Mouse (Mus musculus): ENCODE results near the gene Alkal2.

The Alkal2 gene

GRCm38 (mm10) chr12:30883986-30884621 is at the start of gene Alkal2:
Gene Alkal2 (plus strand): TSS chr12:30884322.
- no peak for DNase-seq

- no peak for DNase-seq
These were observed 35.6 kb upstream of the Alkal2 start for GRCm38 (mm10) chr12:30848521-30848920.

GRCm38 (mm10) chr12:30850902-30851301 is 33.2 kb upstream of the Alkal2 start:
- peak; percentile 33 to 51 for DNase-seq

GRCm38 (mm10) chr12:30851871-30852270 is 32.3 kb upstream of the Alkal2 start:
- peak; percentile 17 to 33 for DNase-seq

GRCm38 (mm10) chr12:30855442-30856159 is 28.5 kb upstream of the Alkal2 start:
- DNase-seq, result no peak

GRCm38 (mm10) chr12:30856172-30856571 is 27.9 kb upstream of the Alkal2 start:
- DNase-seq, result no peak

- no peak for DNase-seq
These were observed 19.8 kb upstream of the Alkal2 start for GRCm38 (mm10) chr12:30864347-30864746.

GRCm38 (mm10) chr12:30865781-30866180 is 18.3 kb upstream of the Alkal2 start:
- no peak for DNase-seq

GRCm38 (mm10) chr12:30879447-30879846 is 4.7 kb upstream of the Alkal2 start:
- no peak for DNase-seq

- DNase-seq, result no peak
These were observed 533 bp upstream of the Alkal2 start for GRCm38 (mm10) chr12:30883592-30883985.

GRCm38 (mm10) chr12:30884622-30885230 is 604 bp downstream of the Alkal2 start:
- DNase-seq, result no peak

GRCm38 (mm10) chr12:30885891-30886290 is 1.8 kb downstream of the Alkal2 start:
- no peak for DNase-seq

GRCm38 (mm10) chr12:30888003-30888402 is 3.9 kb downstream of the Alkal2 start:
- DNase-seq, result no peak

- peak; percentile 53 to 64 for DNase-seq
These were observed 5.9 kb downstream of the Alkal2 start for GRCm38 (mm10) chr12:30890067-30890466.

- DNase-seq, result no peak
These were observed 7.3 kb downstream of the Alkal2 start for GRCm38 (mm10) chr12:30891438-30891837.

GRCm38 (mm10) chr12:30897039-30897438 is 12.9 kb downstream of the Alkal2 start:
- no peak for DNase-seq

- no peak for DNase-seq
These were observed 24.5 kb downstream of the Alkal2 start for GRCm38 (mm10) chr12:30908658-30909057.

GRCm38 (mm10) chr12:30909881-30910280 is 25.8 kb downstream of the Alkal2 start:
- no peak for DNase-seq

- peak in 1 of 2 experiments; percentile 12 for DNase-seq
These were observed 26.7 kb downstream of the Alkal2 start for GRCm38 (mm10) chr12:30910860-30911259.

- DNase-seq, result peak; percentile 97 to 98
These were observed 27.3 kb downstream of the Alkal2 start, which contains the start of the genes Acp1 and Sh3yl1 for GRCm38 (mm10) chr12:30911261-30912047. Gene Acp1 (minus strand): TSS chr12:30911589. Gene Sh3yl1 (plus strand): TSS chr12:30911668.

- DNase-seq, result peak; percentile 61 to 66
These were observed 27.9 kb downstream of the Alkal2 start for GRCm38 (mm10) chr12:30912048-30912381.

- DNase-seq, result no peak
These were observed 28.7 kb downstream of the Alkal2 start for GRCm38 (mm10) chr12:30912840-30913239.

- DNase-seq, result no peak
These were observed 38.3 kb downstream of the Alkal2 start for GRCm38 (mm10) chr12:30922401-30922800.
